Mouse (Mus musculus): ENCODE results near the gene Cnppd1.
A peak's percentile ranks its signal among the peaks of the same experiment; 100 is the strongest.

Cnppd1 gene

DNA sequence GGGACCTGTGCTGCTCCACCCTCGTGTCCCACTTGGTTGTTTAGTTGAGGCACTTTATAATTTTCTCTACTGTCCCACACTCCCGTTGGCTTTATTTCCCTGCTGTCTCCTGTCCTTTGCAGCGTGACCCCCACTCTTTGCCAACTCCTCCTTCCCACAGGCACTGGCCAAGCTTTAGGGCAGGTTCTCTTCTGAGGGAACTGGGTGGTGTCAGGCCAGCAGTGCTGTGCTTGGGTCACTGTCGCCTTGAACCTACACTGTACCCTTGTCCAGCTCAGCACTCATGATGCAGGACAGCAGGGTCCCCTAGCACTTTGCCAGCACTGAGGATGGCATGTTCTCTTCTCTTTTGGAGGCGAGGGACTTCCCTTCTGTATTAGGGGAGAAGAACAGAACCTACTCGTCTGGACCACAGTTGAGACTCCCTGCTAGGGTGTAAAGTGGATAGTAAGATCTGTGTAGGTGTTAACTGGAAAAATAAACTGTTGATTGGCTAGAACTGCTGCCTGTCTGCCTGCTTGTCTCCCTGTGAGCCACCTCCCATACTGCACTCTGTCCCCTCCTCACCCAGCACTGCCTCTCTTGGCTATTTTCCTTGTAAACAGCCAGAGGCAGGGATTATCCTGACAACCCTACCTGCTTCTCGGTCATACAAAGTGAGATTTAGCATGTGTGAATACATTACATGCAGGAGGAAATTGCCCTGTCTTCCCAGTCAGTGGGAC lies 5.1 kb upstream of the Cnppd1 start:
- DNase-seq (ENCODE audit: low read depth, low spot score), result no peak

DNA sequence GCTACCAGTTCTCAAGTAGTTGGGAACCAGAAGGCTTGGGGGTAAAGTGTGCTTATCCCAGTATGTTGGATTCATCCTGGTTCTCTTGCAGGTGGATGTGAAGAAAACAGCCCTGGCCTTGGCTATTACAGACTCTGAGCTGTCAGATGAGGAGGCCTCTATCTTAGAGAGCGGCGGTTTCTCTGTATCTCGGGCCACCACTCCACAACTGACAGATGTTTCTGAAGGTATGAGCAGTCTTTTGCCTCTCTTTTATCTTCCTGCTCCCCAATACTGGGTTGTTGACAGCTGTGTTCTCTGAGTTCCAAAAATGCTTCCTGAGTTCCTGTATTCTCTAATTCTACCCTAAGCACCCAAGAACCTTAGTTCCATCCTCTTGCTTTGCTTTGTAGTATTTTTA lies 3.1 kb upstream of the Cnppd1 start:
- DNase-seq (ENCODE audit: low read depth, low spot score), result no peak

DNA sequence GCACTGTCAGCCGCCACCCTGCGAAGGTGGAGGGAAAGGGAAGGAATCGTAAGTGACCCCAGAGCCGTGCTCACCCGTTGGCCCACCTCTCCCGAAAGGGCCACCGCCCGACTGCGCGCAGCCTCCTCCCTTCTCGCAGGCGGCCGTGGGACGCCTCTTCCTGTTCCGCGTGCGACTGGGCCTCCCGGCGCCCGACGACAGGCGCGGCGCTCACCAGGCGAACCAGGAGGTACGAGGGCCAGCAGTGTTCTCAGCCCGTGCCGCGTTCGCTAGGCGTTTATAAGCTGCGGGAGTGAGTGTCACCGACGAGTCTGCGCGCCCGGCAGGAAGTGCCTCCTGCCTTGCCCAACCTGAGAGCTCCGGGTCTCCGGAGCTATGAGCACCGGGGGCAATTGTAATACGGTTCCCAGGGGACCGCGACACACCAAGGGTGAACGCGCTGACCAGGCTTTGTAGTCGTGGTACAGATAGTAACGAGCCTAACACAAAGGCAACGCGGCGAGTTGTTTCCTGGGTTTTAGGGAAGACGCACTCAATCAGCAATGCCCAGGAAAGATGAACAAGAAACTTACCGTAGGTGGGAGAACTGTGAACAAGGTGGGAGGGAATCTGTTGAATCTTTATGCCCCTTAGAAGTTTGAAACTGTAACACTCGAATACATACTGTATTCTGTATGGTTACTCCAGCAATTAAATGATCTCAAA lies 873 bp downstream of the Cnppd1 start:
- peak; percentile 79 for DNase-seq (ENCODE audit: low read depth, low spot score)

DNA sequence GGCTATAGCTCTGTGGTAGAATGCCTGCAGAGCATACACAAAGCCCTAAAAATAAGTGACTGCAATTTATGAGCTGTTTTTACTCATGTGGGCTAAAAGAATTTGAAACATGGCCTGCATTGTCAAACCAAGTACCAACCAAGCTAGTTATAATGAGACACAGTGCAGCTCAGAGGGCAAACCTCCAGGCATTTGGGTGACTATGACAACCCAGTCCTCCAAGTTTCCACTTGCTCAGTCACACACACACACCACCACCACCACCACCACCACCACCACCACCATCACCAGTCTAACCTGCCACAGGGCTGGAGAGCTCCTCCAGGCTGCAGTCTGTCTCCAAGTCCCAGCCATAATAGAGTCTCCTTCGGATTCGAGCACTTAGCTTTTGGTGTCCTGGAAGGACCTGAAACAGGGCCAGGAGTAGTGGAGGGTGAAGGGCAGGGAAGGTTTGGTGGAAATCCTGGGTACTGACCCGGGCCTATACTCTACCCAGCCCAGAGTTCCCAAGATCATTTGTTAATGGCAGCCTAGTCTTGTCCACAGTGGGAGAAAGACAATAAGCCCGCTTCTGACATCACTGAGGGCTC lies 1.8 kb downstream of the Cnppd1 start:
- no peak for DNase-seq (ENCODE audit: low read depth, low spot score)

DNA sequence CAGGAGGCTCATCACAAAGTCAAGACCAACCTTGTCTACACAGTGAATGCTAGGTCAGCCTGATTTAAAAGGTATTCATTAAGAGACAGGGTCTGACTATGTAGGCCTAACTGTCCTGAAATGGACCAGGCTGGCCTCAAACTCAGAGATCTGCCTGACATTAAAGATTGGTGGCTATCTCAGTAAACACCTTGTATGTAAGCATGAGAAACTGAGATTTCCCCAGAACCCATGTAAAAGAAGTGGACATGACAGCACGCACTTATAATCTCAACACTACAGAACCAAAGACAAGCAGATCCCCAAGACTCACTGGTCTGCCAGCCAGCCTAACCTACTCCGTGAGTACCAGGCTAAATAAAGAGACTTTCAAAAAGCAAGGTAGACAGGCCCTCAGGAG lies 4.1 kb downstream of the Cnppd1 start:
- no peak for DNase-seq (ENCODE audit: low read depth, low spot score)

DNA sequence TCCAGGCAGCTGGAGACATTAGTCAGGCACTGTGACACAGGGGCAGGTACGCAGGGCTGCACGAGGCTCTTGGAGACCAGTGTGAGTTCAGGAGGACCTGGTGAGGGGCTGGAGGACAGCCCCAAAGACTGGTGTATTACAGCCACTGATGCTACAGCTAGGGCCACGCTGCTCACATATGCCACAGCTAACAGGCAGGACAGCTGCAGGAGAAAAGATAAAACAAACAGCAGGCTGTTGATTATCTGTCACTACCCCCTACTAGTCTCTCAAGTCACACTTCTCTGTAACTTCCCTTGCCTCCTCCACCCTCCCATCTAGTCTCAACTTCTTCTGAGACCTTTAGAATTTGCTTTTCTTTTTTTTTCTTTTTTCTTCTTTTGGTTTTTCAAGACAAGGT lies 5.8 kb downstream of the Cnppd1 start:
- no peak for DNase-seq (ENCODE audit: low read depth, low spot score)

DNA sequence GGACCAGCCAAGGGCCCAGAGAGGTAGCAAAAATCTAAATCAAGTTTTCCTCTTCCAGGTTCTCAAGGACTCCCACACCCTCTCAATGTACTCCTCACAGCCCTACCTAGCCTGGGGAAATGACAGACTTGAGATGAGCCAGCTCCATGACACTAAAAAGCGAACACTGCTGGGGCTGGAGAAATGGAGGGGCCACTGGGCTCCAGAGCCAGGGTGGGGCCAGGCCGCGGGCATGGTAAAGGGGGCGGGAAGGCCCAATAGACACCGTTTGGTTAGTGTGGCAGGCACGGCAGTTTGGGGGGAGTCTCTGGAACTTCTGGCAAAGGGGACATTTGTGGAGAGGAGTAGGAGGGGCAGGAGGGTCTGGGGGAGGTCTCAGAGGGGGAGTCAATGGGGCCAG lies 6.2 kb downstream of the Cnppd1 start:
- no peak for DNase-seq (ENCODE audit: low read depth, low spot score)

DNA sequence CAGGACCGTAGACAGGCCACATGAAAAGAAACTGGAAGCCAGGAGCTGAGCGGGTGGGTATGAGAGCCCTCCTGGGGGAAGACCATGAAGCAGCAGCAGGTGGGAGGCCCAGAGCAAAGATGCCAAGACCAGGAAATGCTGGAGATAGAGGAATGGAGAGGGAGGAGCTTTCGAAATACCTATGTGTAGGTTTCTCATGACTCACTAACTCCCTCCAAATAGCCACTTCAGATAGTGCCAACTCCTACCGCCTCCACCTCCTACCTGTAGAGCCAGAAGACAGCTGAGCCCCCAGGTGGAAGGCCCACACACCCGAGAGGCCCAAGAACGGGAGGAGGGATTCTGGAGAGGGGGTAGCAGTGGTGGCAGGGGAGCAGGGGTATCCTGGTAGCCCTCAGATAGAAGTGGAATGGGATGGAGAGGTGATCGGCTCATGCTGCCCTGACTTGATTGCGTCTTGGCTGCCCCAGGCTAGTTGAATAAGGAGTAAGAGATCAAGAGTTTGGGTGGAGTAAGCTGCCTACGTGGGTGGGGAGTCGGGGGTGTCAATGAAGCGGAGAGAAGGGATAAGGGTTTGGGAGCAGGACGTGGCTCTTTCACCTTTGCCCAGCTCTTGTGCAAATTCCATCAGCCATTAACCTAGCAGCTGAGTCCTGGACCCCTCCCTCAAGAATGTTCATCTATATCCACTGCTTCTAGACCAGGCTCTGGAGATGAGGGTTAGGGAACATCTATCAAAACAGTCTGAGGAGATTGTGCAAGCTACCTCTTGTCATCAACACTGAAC lies 8.9 kb downstream of the Cnppd1 start, which contains the start of gene Slc23a3:
Slc23a3 (minus strand) TSS at position 470 of the 787 bp plus-strand sequence.
- DNase-seq (ENCODE audit: low read depth, low spot score), result no peak

DNA sequence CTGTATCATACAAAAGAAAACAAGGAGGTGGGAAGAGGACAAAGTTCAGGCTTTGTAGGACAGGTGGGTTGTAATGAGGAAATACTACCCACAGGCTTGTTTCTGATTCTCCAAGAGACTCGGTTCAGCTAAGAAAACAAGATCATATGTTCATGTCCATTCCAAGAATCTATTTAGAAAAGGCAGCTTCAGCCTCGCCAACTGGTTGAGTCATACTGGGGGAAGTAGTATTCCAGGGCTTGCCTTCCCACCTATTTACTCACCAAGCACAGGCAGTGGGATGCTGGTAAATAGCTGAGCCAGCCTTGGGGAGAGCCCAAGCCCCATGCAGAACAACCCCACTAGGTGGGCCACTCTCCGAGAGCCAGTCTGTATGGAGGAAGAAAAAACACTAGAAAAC lies 13.9 kb downstream of the Cnppd1 start:
- no peak for DNase-seq (ENCODE audit: low read depth, low spot score)

DNA sequence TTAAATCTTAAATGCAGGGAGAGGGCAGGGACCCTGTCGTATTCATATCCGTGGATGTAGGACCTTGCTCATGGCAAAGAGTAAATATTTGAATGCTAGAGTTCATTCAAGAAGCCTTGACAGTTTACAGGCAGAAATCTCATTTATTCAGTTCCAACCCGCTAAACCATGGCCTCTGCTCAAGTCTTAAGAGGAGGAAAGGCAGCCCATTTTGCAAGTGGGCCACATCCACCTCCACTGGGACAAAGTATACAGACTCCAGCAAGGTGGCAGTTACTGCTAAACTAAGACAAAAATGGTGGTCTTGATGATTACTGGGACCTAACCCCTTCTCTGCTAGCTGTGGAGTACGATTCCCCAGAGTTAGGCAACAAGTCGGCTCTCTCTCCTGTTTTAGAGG lies 17.1 kb downstream of the Cnppd1 start:
- DNase-seq (ENCODE audit: low read depth, low spot score), result no peak

DNA sequence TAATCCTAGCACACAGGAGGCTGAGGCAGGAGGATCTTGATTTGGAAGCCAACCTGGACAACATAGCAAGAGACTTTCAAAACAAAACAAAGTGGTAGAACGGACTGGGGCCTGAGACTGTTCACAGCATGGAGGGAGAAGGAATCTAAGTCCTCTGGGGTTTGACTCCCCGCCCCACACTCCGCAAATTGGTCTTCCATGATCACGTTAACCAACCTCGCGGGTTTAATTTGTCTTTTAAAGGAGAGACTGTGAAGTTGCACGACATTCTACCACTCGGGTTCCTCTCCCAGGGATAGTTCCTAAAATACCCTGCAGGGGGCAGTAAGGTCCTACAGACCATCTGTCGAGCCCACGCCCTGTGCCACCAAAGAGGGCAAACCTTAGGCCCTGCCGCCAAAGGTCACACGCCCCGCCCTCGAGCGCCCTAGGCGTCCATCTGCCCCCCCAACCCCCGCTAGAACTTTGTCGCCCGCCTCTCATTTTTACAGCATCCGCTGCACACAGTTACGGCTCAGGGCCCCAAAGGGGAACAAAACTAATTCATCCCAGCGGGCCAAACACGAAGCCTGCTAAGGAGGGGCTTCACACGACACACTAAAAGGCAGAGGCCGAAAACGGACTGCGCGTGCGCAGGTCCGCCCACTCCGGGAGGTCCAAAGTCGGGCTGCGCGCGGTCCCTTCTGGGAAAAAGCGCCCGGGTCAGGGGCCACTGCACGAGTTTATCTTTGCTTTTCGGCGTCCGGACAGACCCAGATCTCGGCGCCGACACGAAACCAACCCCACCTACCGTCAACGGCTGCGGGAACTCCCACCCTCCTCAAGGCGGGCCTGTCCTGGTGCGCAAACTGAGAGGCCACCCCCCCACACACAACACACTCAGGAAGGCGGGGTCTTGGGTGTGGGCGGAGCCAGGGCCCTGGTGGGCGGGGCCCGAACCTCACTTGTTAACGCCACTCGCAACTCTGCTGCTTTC lies 17.9 kb downstream of the Cnppd1 start, which contains the start of gene Nhej1:
Nhej1 (minus strand) TSS at position 855 of the 976 bp plus-strand sequence.
- DNase-seq (ENCODE audit: low read depth, low spot score), result peak; percentile 98

DNA sequence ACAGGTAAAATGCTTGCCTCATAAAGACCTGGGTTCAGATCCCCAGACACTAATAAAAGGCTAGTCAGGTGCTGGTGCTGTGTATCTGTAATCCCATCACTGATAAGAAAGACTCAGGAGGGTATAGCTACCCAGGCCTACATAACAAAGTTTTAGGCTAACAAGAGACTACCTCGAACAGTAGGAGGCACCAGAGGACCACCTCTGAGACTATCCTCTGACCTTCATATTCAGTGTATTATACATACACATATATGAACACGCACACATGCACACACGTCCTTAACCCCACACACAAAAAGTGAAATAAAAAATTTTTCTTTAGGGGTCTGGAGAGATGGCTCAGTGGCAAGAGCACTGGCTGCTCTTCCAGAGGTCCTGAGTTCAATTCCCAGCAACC lies 20.3 kb downstream of the Cnppd1 start:
- peak; percentile 66 for DNase-seq (ENCODE audit: low read depth, low spot score)

Data from A20 (cell line).